Mouse (Mus musculus): ENCODE results near the gene Gm11639. TPM values are rescaled to one million over a fixed set of nuclear protein-coding genes. Genes with fewer than 3 reads are reported as not detected.
A peak's percentile ranks its signal among the peaks of the same experiment; 100 is the strongest.
"Not testable (repeated sequence)": the region's sequence is repeated elsewhere in the genome, so short reads cannot be mapped to it uniquely, and the experiment has no call there.

Gene Gm11639
- polyA plus RNA-seq, 1 experiment: not detected

DNA sequence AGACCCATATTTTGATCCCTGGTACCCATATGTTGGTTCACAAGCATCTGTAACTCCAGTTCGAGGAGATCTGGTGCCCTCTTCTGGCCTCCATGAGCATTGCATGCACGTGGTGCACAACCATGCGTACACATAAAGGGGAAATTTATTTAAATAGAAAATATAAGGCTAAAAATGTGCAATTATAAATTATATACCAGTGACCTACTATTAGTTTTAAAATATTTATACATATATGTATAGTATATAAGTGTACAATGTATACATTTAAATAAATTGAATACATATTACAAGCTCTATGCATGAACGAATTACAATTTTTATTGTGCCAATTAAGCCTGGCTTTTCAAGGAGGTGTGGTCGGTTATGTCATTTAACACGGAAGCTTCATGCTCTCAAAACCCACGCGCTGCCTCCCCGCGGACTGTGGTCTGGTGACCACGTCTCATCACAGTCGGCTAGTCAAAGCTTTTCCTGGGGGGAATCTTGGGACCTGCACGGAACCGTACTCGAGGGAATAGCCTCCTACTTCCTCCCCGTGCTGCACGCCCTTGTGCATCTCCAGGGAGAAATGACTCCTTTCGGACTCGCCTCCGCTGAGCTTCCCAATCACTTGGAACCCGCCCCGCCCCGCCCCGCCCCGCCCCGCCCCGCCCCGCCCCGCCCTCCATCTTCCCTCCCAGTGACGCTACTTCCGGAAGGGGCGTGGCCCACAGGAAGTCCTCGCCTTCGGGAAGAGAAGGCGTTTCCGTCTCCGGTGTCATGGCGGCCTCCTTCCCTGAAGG lies 440.4 kb downstream of the Gm11639 start, which contains the start of gene Mettl2:
Mettl2 (plus strand) TSS at position 691 of the 785 bp plus-strand sequence.
- peak within 1 kb of the TSS; percentile 94 for H3K4me3 ChIP-seq (replicated peaks)
- no peaks in the 10 kb centered on the region for H3K9me3 ChIP-seq
- H3K27me3 ChIP-seq (replicated peaks): peaks cover 1% of the 10 kb centered on the region
- peaks cover 23% of the 10 kb centered on the region for H3K4me1 ChIP-seq
- TF ChIP-seq GATA1 (IDR thresholded peaks at IDR 0.05; ENCODE audit: borderline replicate concordance, low read length): no peak
- H3K36me3 ChIP-seq (replicated peaks; ENCODE audit: low read length): peaks cover 22% of the 10 kb centered on the region

DNA sequence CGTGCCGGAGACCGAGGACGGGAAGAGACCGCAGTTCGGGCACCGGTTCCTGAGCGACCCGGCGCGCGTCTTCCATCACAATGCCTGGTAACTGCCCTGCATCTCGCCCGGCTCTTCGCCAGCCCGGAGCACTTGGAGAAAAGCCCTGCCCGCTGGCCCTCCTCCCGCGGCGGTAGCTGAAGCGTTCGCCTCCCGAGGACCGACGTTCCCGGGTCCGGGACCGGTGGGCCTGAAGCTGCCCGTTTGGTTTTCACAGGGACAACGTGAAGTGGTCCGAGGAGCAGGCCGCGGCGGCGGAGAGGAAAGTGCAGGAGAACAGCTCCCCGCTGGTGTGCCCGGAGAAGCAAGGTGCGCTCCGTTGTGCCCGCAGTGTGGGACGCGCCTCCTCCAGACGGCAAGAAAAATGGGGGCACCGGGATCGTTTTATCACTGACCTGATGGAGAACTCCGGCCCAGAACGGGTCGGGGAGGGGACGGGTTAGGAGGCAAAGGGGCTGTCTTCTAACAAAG lies 441.1 kb downstream of the Gm11639 start:
- Histone ChIP-seq H3K9me3 (no peaks in the 10 kb centered on the region), H3K4me1 (peaks cover 22% of the 10 kb centered on the region), H3K27me3 (replicated peaks) (peaks cover 1% of the 10 kb centered on the region), H3K36me3 (replicated peaks; ENCODE audit: low read length) (peaks cover 29% of the 10 kb centered on the region), H3K4me3 (replicated peaks) (peak overlapping the region; percentile 94)
- TF ChIP-seq FLI1 (IDR thresholded peaks at IDR 0.05; ENCODE audit: low read length) (no peak), GATA1 (IDR thresholded peaks at IDR 0.05; ENCODE audit: borderline replicate concordance, low read length) (no peak)

DNA sequence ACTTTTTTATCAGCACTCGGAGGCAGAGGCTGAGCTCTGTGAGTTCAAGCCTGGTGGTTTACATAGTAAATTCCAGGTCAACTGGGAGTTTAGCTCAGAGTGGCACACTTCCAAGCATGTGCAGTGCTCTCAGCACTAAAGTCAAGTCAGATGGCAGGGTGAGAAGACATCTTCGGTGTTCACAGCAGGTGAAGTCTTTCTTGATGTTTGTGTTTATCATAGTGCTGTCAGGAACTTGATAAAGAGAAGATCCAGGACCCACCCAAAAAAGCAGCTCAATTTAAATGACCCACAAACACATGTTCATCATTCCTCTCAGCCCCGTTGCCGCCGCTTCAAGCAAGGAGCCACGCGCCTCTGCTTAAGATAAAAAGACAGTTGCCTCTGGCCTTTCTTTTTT lies 450.2 kb downstream of the Gm11639 start:
- TF ChIP-seq FLI1 (IDR thresholded peaks at IDR 0.05; ENCODE audit: low read length): no peak
- no peak for TF ChIP-seq GATA1 (IDR thresholded peaks at IDR 0.05; ENCODE audit: borderline replicate concordance, low read length)
- no peaks in the 10 kb centered on the region for H3K4me1 ChIP-seq
- no peaks in the 10 kb centered on the region for H3K27me3 ChIP-seq (replicated peaks)
- H3K4me3 ChIP-seq (replicated peaks): no peak overlapping the region
- H3K9me3 ChIP-seq: no peaks in the 10 kb centered on the region
- H3K36me3 ChIP-seq (replicated peaks; ENCODE audit: low read length): peaks cover 95% of the 10 kb centered on the region

DNA sequence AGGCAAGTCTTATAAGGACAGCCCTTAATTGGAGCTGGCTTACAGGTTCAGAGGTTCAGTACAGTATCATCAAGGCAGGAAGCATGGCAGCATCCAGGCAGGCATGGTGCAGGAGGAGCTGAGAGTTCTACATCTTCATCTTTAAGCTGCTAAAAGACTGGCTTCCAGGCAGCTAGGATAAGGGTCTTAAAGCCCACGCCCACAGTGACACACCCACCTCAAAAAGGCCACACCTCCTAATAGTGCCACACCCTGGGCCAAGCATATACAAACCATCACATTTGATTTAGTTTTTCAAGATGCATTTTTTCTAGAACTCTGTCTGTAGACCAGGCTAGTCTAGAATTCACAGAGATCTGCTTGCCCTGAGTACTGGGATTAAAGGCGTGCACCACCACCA lies 451.7 kb downstream of the Gm11639 start:
- not testable (repeated sequence) for H3K9me3 ChIP-seq; H3K4me1 ChIP-seq; H3K4me3 ChIP-seq (replicated peaks); H3K27me3 ChIP-seq (replicated peaks)
- H3K36me3 ChIP-seq (replicated peaks; ENCODE audit: low read length): peaks cover 88% of the 10 kb centered on the region

DNA sequence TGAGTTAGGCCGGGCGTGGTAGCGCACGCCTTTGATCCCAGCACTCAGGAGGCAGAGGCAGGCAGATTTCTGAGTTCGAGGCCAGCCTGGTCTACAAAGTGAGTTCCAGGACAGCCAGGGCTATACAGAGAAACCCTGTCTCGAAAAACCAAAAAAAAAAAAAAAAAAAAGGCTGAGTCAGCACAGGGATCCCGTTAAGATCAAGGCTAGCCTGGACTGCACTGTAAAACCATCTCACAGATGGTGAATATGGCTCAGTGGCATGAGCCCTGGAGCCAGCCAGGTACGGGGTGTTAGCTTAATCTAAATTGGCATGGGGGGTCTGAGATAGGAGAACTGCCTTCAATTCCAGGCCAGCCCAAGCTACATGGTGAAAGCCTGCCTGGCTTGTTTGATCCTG lies 455.0 kb downstream of the Gm11639 start:
- H3K36me3 ChIP-seq (replicated peaks; ENCODE audit: low read length): peaks cover 55% of the 10 kb centered on the region
- H3K27me3 ChIP-seq (replicated peaks); H3K9me3 ChIP-seq; H3K4me1 ChIP-seq; H3K4me3 ChIP-seq (replicated peaks): not testable (repeated sequence)

DNA sequence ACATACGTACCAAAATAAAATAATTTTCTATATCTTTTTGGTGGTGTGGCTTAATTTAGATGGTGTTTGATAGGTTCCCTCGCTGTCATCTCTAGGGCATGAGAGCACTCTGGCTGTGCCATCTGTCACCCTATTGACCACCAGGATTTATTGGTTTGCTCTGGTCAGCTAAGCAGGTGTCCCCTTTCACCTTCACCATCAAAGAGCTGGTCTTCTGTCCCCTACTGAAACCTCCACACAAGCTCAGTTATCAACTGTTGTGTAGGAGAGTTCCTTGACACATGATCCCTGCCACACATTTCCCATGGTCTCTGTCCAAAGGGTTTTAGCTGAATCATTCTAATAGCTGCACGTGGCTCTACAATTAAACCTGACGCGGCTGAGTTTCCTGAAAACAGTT lies 455.6 kb downstream of the Gm11639 start:
- no peak for TF ChIP-seq GATA1 (IDR thresholded peaks at IDR 0.05; ENCODE audit: borderline replicate concordance, low read length)
- no peak for TF ChIP-seq FLI1 (IDR thresholded peaks at IDR 0.05; ENCODE audit: low read length)
- H3K4me3 ChIP-seq (replicated peaks): no peak overlapping the region
- peaks cover 5% of the 10 kb centered on the region for H3K27me3 ChIP-seq (replicated peaks)
- no peaks in the 10 kb centered on the region for H3K9me3 ChIP-seq
- peaks cover 49% of the 10 kb centered on the region for H3K36me3 ChIP-seq (replicated peaks; ENCODE audit: low read length)
- peaks cover 7% of the 10 kb centered on the region for H3K4me1 ChIP-seq

DNA sequence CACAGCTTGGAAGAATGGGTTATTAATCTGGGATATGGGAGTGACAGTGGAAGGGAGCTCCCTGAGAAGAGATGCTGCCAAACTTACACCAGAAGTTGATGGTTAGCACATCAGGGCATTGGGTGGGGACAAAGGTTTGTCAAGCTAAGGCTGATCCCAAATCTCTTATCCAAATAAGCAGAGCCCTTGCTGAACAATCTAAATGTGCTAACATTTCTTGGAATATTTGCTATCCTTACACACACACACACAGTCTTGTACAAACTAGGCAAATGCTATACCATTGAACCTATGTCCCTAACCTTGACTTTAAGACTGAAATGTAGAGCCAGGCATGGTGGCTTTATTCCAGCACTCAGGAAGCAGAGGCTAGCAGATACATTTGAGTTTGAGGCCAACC lies 458.1 kb downstream of the Gm11639 start:
- TF ChIP-seq FLI1 (IDR thresholded peaks at IDR 0.05; ENCODE audit: low read length): no peak
- no peak for TF ChIP-seq GATA1 (IDR thresholded peaks at IDR 0.05; ENCODE audit: borderline replicate concordance, low read length)
- Histone ChIP-seq H3K36me3 (replicated peaks; ENCODE audit: low read length) (peaks cover 25% of the 10 kb centered on the region), H3K4me3 (replicated peaks) (no peak overlapping the region), H3K9me3 (no peaks in the 10 kb centered on the region), H3K4me1 (peaks cover 7% of the 10 kb centered on the region), H3K27me3 (replicated peaks) (peaks cover 8% of the 10 kb centered on the region)

DNA sequence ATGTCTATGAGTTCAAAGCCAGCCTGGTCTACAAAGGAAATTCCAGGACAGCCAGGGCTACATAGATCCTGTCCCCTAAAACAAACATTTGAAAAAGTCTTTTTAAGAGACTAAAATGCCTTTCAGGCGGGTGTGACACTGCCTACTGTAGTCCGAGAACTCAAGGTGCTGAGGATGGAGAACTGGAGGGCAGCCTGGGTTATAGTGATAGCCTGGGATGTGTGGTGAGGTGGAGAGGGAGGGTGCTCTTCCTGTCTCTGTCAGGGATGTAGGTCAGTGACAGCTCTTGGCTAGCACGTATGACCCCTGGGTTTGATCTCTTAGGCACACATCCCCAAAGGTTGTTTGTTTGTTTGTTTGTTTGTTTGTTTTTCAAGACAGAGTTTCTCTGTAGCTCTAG lies 458.6 kb downstream of the Gm11639 start:
- Histone ChIP-seq H3K4me3 (replicated peaks) (no peak overlapping the region), H3K9me3 (no peaks in the 10 kb centered on the region), H3K4me1 (peaks cover 7% of the 10 kb centered on the region), H3K36me3 (replicated peaks; ENCODE audit: low read length) (peaks cover 21% of the 10 kb centered on the region), H3K27me3 (replicated peaks) (peaks cover 8% of the 10 kb centered on the region)
- TF ChIP-seq FLI1 (IDR thresholded peaks at IDR 0.05; ENCODE audit: low read length) (no peak), GATA1 (IDR thresholded peaks at IDR 0.05; ENCODE audit: borderline replicate concordance, low read length) (no peak)

DNA sequence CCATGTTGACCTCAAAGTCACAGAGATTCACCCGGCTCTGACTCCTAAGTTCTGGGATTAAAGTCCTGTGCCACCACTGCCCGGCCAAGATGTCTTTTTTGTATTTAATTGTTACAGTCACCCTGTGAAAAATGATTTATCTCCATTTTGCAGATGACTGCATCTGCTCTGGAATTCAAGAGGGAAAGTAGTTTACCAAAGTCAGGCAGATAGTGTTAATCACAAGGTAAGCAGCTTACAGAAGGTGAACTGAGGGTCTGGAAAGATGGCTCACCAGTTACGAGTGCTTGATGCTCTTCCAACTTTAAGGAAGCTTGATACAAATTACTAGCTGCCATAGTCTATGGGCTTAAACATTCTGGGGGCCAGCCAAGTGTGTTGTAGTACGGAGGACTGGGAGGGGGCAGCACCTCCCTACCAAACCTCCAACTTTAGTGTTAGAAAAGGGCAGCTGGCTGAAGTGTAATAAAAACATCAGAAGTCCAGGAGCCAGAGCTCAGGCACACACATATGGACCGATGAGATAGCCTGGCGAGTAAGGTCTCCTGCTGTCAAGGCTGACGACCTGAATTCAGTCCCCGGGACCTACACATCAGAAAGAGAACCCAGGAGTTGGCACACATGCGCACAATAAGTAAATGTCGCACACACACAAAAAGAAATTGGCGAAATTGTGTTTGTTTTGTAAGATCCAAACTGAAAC lies 459.2 kb downstream of the Gm11639 start:
- Histone ChIP-seq H3K27me3 (replicated peaks) (peaks cover 8% of the 10 kb centered on the region), H3K36me3 (replicated peaks; ENCODE audit: low read length) (peaks cover 16% of the 10 kb centered on the region), H3K9me3 (no peaks in the 10 kb centered on the region), H3K4me1 (peaks cover 9% of the 10 kb centered on the region), H3K4me3 (replicated peaks) (no peak overlapping the region)
- TF ChIP-seq FLI1 (IDR thresholded peaks at IDR 0.05; ENCODE audit: low read length) (no peak), GATA1 (IDR thresholded peaks at IDR 0.05; ENCODE audit: borderline replicate concordance, low read length) (no peak)

DNA sequence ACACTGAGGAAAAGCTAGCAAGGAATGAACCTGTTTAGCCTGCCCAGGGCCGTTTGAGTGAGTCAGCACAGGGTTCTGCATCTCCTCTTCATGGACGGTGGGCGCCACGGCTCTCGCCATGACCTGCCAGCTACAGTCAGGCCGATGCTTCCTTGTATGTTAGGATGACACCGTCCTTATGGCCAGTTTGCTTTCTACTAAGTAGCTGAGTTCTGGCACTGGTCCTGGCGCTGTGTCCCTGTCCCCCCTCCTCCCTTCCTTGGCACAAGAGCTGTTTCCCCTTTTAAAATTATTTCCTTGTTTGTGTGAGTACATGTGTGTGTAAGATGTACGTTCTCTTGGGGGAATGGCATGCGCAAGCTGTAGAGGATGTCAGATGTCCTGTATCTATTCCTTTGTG lies 459.7 kb downstream of the Gm11639 start:
- Histone ChIP-seq H3K4me1 (peaks cover 9% of the 10 kb centered on the region), H3K27me3 (replicated peaks) (peaks cover 10% of the 10 kb centered on the region), H3K4me3 (replicated peaks) (no peak overlapping the region), H3K9me3 (no peaks in the 10 kb centered on the region), H3K36me3 (replicated peaks; ENCODE audit: low read length) (peaks cover 10% of the 10 kb centered on the region)
- no peak for TF ChIP-seq GATA1 (IDR thresholded peaks at IDR 0.05; ENCODE audit: borderline replicate concordance, low read length)
- no peak for TF ChIP-seq FLI1 (IDR thresholded peaks at IDR 0.05; ENCODE audit: low read length)

Measured in megakaryocyte, embryonic 14.5 days (primary cell).